Mouse (Mus musculus): ENCODE measurements at regions not wholly inside any gene's neighbourhood (a gene's known extent, or its start where the extent isn't known, plus 50 kb on each side); places are given as distances from the start of the nearest gene placed in this dataset.

- ATAC-seq (ENCODE audit: low FRiP score, low TSS enrichment), result no peak
- Histone ChIP-seq H3K4me1 (ENCODE audit: control insufficient read depth, insufficient read depth, low read length) (no peaks in the 10 kb centered on the region), H3K27ac (replicated peaks; ENCODE audit: low read depth, low read length) (no peak overlapping the region)
Measured at GRCm38 (mm10) chr13:31178964-31179363, 205.0 kb downstream of the Gm5447 start.

GRCm38 (mm10) chr13:31179407-31180001 lies 205.5 kb downstream of the Gm5447 start:
- H3K27ac ChIP-seq (replicated peaks; ENCODE audit: low read depth, low read length), result no peak overlapping the region

More at GRCm38 (mm10) chr13:31178964-31179363, 205.0 kb downstream of the Gm5447 start:
- DNase-seq, result no peak
- no peak overlapping the region for H3K9ac ChIP-seq (replicated peaks; ENCODE audit: low read length)
- H3K4me2 ChIP-seq (ENCODE audit: low read length), result no peak overlapping the region
- WGBS, result 85% methylated on average over 3 of the region's 3 CpGs
- no peaks in the 10 kb centered on the region for H3K36me3 ChIP-seq (ENCODE audit: control insufficient read depth, insufficient read depth, low read length)
- no peak overlapping the region for H3K4me3 ChIP-seq (replicated peaks; ENCODE audit: low read depth, low read length)
- H3K9me3 ChIP-seq (ENCODE audit: control insufficient read depth, low read length), result no peaks in the 10 kb centered on the region
- no peaks in the 10 kb centered on the region for H3K27me3 ChIP-seq (ENCODE audit: control insufficient read depth, insufficient read depth, low read length)

GRCm38 (mm10) chr13:31181530-31181929 lies 207.5 kb downstream of the Gm5447 start:
- no peaks in the 10 kb centered on the region for H3K4me1 ChIP-seq (ENCODE audit: control insufficient read depth, insufficient read depth, low read length)
- WGBS, result 78% methylated on average over 5 of the region's 5 CpGs
- H3K9me3 ChIP-seq (ENCODE audit: control insufficient read depth, low read length), result no peaks in the 10 kb centered on the region
- H3K27me3 ChIP-seq (ENCODE audit: control insufficient read depth, insufficient read depth, low read length), result no peaks in the 10 kb centered on the region
- DNase-seq, result no peak
- no peak overlapping the region for H3K27ac ChIP-seq (replicated peaks; ENCODE audit: low read depth, low read length)
- H3K4me2 ChIP-seq (ENCODE audit: low read length), result no peak overlapping the region
- ATAC-seq (ENCODE audit: low FRiP score, low TSS enrichment), result no peak
- no peaks in the 10 kb centered on the region for H3K36me3 ChIP-seq (ENCODE audit: control insufficient read depth, insufficient read depth, low read length)
- H3K9ac ChIP-seq (replicated peaks; ENCODE audit: low read length), result no peak overlapping the region
- no peak overlapping the region for H3K4me3 ChIP-seq (replicated peaks; ENCODE audit: low read depth, low read length)

More at GRCm38 (mm10) chr13:31179407-31180001, 205.5 kb downstream of the Gm5447 start:
- H3K4me2 ChIP-seq (ENCODE audit: low read length), result no peak overlapping the region
- WGBS, result 53% methylated on average over 12 of the region's 12 CpGs
- no peaks in the 10 kb centered on the region for H3K36me3 ChIP-seq (ENCODE audit: control insufficient read depth, insufficient read depth, low read length)
- no peaks in the 10 kb centered on the region for H3K4me1 ChIP-seq (ENCODE audit: control insufficient read depth, insufficient read depth, low read length)
- H3K9me3 ChIP-seq (ENCODE audit: control insufficient read depth, low read length), result no peaks in the 10 kb centered on the region
- peak; percentile 14 for DNase-seq
- H3K9ac ChIP-seq (replicated peaks; ENCODE audit: low read length), result no peak overlapping the region
- no peaks in the 10 kb centered on the region for H3K27me3 ChIP-seq (ENCODE audit: control insufficient read depth, insufficient read depth, low read length)
- ATAC-seq (ENCODE audit: low FRiP score, low TSS enrichment), result no peak; the same call in 1 of the 2 replicates
- H3K4me3 ChIP-seq (replicated peaks; ENCODE audit: low read depth, low read length), result no peak overlapping the region

- no peak; the same call in 1 of the 2 replicates for ATAC-seq (ENCODE audit: low FRiP score, low TSS enrichment)
- DNase-seq, result no peak
- Histone ChIP-seq H3K36me3 (ENCODE audit: control insufficient read depth, insufficient read depth, low read length) (no peaks in the 10 kb centered on the region), H3K4me2 (ENCODE audit: low read length) (no peak overlapping the region), H3K27me3 (ENCODE audit: control insufficient read depth, insufficient read depth, low read length) (no peaks in the 10 kb centered on the region), H3K9ac (replicated peaks; ENCODE audit: low read length) (no peak overlapping the region), H3K4me1 (ENCODE audit: control insufficient read depth, insufficient read depth, low read length) (no peaks in the 10 kb centered on the region), H3K27ac (replicated peaks; ENCODE audit: low read depth, low read length) (no peak overlapping the region), H3K9me3 (ENCODE audit: control insufficient read depth, low read length) (no peaks in the 10 kb centered on the region), H3K4me3 (replicated peaks; ENCODE audit: low read depth, low read length) (no peak overlapping the region)
- 74% methylated on average over 14 of the region's 14 CpGs for WGBS
Measured at GRCm38 (mm10) chr13:31184845-31185834, 211.1 kb downstream of the Gm5447 start.

- Histone ChIP-seq H3K9me3 (ENCODE audit: control insufficient read depth, low read length) (no peaks in the 10 kb centered on the region), H3K27ac (replicated peaks; ENCODE audit: low read depth, low read length) (no peak overlapping the region), H3K4me3 (replicated peaks; ENCODE audit: low read depth, low read length) (no peak overlapping the region), H3K4me2 (ENCODE audit: low read length) (no peak overlapping the region), H3K36me3 (ENCODE audit: control insufficient read depth, insufficient read depth, low read length) (no peaks in the 10 kb centered on the region), H3K9ac (replicated peaks; ENCODE audit: low read length) (no peak overlapping the region), H3K27me3 (ENCODE audit: control insufficient read depth, insufficient read depth, low read length) (no peaks in the 10 kb centered on the region), H3K4me1 (ENCODE audit: control insufficient read depth, insufficient read depth, low read length) (no peaks in the 10 kb centered on the region)
- DNase-seq (no peak), ATAC-seq (ENCODE audit: low FRiP score, low TSS enrichment) (no peak)
- WGBS, result 65% methylated on average over 5 of the region's 5 CpGs
Measured at GRCm38 (mm10) chr13:31186805-31187589, 213.0 kb downstream of the Gm5447 start.

GRCm38 (mm10) chr13:31189116-31189515 lies 215.1 kb downstream of the Gm5447 start:
- Histone ChIP-seq H3K4me3 (replicated peaks; ENCODE audit: low read depth, low read length) (no peak overlapping the region), H3K4me1 (ENCODE audit: control insufficient read depth, insufficient read depth, low read length) (no peaks in the 10 kb centered on the region), H3K9ac (replicated peaks; ENCODE audit: low read length) (no peak overlapping the region), H3K4me2 (ENCODE audit: low read length) (no peak overlapping the region), H3K9me3 (ENCODE audit: control insufficient read depth, low read length) (no peaks in the 10 kb centered on the region), H3K27ac (replicated peaks; ENCODE audit: low read depth, low read length) (no peak overlapping the region), H3K27me3 (ENCODE audit: control insufficient read depth, insufficient read depth, low read length) (no peaks in the 10 kb centered on the region), H3K36me3 (ENCODE audit: control insufficient read depth, insufficient read depth, low read length) (no peaks in the 10 kb centered on the region)
- DNase-seq (no peak), ATAC-seq (ENCODE audit: low FRiP score, low TSS enrichment) (no peak)
- WGBS, result 42% methylated on average over 1 of the region's 1 CpGs

GRCm38 (mm10) chr13:31190036-31190435 lies 216.0 kb downstream of the Gm5447 start:
- no peak for DNase-seq
- no peak overlapping the region for H3K9ac ChIP-seq (replicated peaks; ENCODE audit: low read length)
- 80% methylated on average over 4 of the region's 4 CpGs for WGBS

GRCm38 (mm10) chr13:31191344-31192139 lies 217.5 kb downstream of the Gm5447 start:
- no peak overlapping the region for H3K9ac ChIP-seq (replicated peaks; ENCODE audit: low read length)
- H3K36me3 ChIP-seq (ENCODE audit: control insufficient read depth, insufficient read depth, low read length), result no peaks in the 10 kb centered on the region
- DNase-seq (no peak), ATAC-seq (ENCODE audit: low FRiP score, low TSS enrichment) (no peak)
- H3K27ac ChIP-seq (replicated peaks; ENCODE audit: low read depth, low read length), result no peak overlapping the region
- no peak overlapping the region for H3K4me2 ChIP-seq (ENCODE audit: low read length)
- no peak overlapping the region for H3K4me3 ChIP-seq (replicated peaks; ENCODE audit: low read depth, low read length)
- no peaks in the 10 kb centered on the region for H3K9me3 ChIP-seq (ENCODE audit: control insufficient read depth, low read length)
- H3K27me3 ChIP-seq (ENCODE audit: control insufficient read depth, insufficient read depth, low read length), result no peaks in the 10 kb centered on the region
- WGBS, result 83% methylated on average over 7 of the region's 7 CpGs
- H3K4me1 ChIP-seq (ENCODE audit: control insufficient read depth, insufficient read depth, low read length), result no peaks in the 10 kb centered on the region

More at GRCm38 (mm10) chr13:31190036-31190435, 216.0 kb downstream of the Gm5447 start:
- no peak overlapping the region for H3K27ac ChIP-seq (replicated peaks; ENCODE audit: low read depth, low read length)
- H3K4me1 ChIP-seq (ENCODE audit: control insufficient read depth, insufficient read depth, low read length), result no peaks in the 10 kb centered on the region
- H3K4me3 ChIP-seq (replicated peaks; ENCODE audit: low read depth, low read length), result no peak overlapping the region
- H3K27me3 ChIP-seq (ENCODE audit: control insufficient read depth, insufficient read depth, low read length), result no peaks in the 10 kb centered on the region
- ATAC-seq (ENCODE audit: low FRiP score, low TSS enrichment), result no peak
- no peaks in the 10 kb centered on the region for H3K9me3 ChIP-seq (ENCODE audit: control insufficient read depth, low read length)
- H3K4me2 ChIP-seq (ENCODE audit: low read length), result no peak overlapping the region
- no peaks in the 10 kb centered on the region for H3K36me3 ChIP-seq (ENCODE audit: control insufficient read depth, insufficient read depth, low read length)

All from midbrain, embryonic 14.5 days (tissue).